Mouse (Mus musculus) thymus, postnatal 4 days (tissue): Measurements from ENCODE around the gene Rad50.

Experiments used
- DNase-seq: peaks from one replicate; pipeline ENCODE4 v3.0.0; 2021

The Rad50 gene

DNA sequence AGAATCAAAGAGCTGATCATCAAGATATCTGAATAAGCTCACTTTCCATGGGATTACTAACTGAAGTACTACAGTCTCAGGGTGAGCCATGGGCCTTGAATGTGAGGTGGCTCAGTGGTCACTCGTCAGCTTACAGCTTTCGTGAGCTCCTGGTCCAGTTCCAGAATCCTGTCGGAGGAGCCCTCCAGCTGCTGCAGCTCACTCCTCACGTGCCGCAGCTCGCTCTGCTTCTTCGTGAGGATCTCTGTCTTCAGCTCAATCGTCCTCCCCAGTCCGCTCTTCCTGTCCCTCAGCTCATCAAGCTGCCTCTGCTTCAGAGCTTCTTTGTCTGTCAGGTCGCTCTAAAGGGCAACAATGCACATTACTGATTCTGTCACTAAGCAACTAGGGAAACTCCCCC is 15.1 kb downstream of the Rad50 start:
- no peak for DNase-seq

DNA sequence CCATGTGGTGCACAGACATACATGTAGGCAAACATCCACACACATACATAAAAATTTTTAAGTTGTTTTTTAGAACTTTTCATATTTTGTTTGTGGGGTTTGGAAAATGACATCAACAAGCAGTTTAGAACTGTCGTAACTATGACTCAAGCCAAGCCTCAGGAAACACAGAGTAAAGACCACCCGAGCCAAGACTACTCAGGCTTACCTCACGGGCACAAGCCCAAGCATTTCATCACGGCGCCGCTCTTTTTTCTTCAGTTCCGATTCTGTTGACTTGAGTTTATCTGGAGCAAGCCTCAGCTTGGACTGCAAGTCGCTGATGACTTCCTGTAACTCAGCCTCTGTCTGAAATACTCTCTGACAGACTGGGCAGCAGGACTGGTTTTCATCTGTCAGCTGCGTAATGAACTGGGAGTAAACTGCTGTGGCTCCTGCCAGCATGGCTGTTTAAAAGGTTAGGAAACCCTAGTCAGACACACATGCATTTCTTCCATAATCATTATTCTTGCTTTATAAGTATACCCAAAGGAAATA is 24.1 kb downstream of the Rad50 start:
- DNase-seq: no peak

DNA sequence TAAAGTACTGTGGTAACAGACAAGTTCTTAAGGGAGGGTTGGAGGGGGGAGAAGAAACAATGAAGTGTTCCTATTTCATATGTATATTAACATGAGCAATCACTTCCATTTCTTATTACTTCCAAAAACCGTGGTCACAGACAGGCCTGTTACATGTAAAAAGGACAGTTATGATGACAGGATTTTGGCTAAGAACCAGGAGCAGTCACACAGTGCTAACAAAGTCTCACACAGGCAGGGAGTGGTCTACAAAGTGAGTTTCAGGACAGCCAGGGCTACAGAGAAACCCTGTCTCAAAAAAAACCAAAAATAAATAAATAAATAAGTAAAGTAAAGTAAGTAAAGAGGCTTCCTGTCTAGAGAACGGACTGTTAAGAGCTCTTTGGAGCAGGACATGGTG is 24.9 kb downstream of the Rad50 start:
- DNase-seq: no peak

DNA sequence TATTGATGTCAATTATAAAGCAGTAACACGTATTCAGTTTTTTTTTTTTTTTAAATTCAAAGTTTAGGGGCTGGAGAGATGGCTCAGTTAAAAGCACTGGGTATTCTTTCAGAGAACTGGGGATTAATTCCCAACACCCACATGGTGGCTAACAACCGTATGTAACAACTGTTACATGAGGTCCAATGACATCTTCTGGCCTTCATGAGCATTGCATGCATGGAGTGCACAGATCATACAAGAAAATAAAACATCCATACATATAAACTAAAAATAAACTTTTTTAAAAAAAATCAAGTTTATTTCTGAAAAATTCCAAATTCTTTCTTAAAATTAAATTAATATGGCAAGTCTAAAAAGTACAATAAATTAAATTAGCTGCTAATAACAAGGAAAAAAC is 25.4 kb downstream of the Rad50 start:
- DNase-seq: no peak

DNA sequence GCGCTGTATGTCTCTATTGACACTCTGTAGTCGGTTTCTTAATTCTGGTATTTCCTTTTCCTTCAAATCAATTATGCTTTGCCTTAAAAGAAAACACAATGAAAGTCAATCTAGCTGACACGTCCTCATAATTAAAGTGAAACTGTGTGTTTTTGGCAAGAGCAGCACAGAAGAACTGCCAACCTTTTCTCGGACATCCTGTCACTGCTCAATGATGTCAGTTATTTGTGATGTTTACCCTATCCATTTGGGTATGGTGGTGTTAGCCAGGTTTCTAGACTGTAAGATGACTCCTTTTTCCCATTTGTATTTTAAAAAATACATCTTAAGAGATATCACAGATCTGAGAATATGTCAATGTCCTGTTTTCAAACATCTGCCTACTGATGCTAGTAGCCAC is 27.0 kb downstream of the Rad50 start:
- no peak for DNase-seq

DNA sequence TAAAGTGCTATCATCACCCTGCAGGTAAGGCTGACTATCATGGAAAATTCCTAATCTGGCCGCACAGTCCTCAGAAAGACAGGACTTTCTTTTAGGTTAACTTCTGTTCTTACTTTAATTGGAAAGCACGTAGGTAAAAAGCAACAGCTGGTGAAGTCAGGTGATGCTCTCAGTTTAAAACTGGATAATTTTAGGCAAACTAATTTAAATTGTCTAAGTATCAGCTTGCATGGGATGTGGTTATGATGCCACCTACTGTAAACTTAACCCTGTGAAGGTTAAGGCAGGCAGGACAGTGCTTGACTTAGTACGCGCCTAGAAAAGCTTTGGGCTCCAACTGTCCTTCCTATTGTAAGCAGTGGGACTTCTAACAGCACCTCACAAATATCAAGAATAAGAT is 35.7 kb downstream of the Rad50 start:
- no peak for DNase-seq

DNA sequence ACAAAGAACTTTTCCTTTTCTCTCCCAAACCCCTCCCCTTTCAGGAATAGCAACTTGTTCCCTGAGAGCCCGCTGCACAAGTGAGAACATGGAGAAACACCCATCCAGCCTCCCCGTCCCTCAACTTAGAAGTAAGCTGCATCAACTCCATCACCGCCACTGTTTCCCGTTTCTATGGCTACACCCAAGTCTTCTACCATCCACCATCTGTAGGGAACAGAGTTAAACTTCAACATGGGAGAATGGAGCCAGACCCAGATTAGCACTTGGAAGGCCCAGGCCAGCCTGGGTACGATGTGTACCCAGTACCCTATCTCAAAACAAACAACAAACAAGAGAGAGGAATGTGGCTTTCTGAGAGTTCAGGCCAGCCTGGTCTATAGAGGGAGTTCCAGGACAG is 43.0 kb downstream of the Rad50 start:
- no peak for DNase-seq

DNA sequence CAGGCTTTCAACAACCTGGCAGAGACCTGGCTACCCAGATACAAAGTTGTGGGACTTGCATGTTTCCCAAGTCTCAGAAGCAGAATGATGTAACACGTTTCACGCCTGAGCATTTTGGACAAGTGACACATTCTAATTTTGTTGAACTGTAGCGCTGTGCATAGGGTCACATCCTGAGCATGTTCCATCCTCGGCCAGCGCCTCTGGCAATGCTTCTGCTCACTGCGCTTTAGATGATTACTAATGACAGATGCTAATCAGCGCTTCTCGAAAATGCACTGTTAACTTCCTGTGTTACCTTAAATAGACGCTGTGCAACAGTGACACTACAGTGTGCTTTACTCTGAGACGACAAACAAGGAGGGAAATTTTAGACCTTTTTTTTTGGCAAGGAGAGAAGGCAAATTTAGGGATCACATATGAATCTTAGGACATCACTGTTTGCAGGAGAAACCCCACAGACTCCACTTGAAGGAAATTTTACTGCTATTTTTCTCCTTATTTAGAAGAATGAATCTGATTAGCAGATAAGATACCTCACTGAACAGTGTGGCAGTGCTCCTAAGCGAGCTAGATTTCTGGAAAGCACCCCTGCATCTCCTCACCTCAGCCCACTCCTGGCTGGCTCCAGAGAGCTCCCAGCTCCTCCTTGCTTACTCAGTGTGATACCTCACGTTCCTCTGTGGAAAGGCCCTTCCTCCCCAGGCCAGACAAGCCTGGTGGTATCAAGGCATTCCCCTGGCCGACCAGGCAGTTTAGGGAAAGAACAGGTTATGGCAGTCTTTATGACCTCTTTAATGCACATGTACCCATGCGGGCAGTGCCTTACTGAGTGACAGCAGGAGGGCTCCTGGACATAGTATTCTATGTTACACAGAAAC is 44.1 kb downstream of the Rad50 start:
- no peak for DNase-seq

DNA sequence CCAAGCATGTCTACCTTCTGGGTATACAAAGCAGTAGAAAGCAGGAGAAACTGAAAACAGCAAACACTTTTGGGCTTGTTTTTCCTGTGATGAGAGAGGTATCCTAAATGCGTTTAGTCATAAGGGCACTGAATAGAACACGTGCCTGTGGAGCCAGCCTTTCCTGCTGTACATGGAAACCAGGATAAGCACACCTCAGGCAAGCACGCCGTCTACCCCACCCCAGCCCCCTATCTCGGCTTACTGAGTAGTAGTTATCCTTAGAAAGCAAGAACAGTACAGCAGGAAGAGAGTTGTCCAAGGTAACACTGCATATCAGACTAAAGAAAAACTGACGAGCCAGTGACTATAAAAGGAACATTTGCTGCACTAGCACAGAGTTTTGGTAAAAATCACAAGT is 49.3 kb downstream of the Rad50 start:
- no peak for DNase-seq

DNA sequence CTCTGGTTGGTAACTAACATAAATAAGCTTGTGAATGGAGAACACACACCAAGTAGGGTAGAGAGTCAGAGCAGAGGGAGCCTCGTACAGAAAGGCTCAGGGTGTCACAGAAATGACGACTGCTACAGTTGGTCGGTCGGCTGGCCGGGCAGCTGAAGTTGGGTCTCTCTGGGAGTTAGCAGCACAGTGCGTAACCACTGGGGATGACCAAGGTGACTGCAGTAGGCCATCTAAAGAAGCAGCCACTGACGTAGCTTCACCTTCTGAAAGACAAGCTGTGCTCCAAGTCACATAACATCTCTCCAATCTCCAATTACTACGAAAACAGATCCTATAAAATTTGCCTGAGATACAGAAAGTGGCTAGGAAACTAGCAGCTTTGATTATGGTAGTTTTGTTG is 49.7 kb downstream of the Rad50 start:
- DNase-seq: no peak

DNA sequence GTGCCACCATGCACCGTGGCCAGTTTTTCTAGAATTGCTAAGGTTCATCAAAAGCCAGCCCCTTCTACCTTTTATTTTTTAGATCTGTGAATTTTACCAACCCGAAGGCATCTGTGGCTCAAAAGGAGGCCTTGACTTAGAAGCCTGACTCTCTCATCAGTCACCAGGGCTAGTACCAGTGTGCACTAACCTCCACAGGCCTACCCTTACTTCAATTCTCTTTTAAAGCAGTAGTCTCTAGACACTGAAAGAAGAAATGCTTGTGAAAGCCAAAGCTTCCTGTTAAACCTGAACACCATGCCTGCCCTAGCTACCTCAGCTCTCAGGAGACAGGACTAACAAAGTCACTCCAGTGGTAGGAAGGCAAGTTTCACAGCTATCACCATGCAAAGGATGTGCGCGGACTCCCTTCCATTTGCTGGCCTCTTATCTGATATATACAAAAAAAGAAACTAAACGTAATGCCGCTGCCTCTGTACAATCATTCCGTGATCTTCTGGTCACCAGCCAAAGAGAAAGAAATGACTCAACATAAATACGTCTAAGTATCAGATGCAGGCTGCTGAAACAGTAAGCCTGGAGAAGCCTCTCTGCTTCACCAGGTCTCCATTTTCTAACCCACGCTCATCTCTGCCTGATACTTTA is 50.4 kb downstream of the Rad50 start:
- no peak for DNase-seq

DNA sequence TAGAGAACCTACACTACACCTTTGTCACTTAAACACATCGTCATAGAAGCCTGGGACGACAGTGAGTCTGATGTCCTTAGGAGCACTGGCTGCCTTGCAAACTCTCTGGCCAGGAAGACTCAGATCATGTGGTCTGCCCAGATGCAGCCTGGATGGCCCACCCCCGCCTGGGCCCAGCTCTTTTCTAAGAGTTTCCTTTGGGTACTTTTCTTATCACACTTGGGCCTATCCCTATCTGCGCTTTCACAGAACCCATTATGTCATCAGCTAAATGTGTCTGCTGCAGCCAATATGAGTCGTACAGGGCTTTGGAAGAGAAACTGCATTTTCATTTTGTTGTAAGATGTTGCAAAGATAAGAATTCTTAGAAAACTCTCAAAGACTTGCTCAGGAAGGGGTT is 52.1 kb downstream of the Rad50 start:
- no peak for DNase-seq

DNA sequence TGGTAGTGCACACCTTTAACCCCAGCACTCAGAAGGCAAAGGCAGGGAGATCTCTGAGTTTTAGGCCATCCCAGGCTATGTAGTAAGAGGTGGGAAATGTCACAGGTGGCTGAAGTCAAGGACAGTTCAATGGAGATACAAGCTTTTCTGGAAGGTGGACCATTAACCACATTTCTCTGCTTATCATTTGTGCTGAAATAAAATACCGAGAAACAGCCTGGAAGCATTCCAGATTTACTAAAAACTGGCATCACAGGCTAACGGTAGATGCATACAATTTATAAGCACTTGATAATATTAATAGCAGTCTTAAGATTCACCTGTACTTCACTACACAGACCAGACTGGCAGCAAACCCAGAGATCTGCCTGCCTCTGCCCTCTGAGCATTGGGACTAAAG is 54.7 kb downstream of the Rad50 start:
- no peak for DNase-seq

DNA sequence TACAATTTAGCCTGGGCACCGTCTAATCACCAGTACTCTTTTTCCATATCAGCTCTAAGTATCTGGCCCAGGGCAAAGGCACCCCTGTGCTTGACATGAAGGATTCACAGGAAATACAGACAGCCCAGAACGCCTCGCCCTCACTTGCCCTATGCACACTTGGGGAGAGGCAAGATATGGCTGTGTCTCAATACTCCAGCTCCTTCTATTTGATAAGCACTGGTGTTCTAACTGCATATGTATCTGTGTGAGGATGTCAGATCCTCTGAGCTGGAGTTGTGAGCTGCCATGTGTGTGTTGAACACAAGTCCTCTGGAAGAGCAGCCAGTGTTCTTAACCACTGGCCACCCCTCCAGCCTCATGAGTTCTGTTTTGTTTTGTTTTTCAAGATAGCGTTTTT is 55.7 kb downstream of the Rad50 start:
- no peak for DNase-seq

DNA sequence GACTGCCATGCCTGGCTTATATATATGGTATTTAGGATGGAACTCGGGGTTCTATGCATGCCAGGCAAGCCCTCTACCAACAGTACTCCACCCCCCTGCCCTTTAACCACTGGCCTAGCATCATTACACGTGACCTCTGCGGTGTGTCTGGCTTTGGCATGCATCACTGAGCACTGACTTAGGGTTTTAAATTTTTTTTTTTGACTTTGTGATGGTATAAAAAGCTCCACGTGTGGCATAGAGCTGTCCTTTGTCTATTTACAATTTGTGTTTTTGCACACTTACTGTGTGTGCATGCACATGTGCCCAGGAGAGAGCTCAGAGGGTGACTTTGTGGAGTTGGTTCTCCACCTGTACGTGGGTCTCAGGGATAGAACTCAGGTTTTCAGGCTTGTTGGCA is 63.1 kb downstream of the Rad50 start:
- DNase-seq: no peak

DNA sequence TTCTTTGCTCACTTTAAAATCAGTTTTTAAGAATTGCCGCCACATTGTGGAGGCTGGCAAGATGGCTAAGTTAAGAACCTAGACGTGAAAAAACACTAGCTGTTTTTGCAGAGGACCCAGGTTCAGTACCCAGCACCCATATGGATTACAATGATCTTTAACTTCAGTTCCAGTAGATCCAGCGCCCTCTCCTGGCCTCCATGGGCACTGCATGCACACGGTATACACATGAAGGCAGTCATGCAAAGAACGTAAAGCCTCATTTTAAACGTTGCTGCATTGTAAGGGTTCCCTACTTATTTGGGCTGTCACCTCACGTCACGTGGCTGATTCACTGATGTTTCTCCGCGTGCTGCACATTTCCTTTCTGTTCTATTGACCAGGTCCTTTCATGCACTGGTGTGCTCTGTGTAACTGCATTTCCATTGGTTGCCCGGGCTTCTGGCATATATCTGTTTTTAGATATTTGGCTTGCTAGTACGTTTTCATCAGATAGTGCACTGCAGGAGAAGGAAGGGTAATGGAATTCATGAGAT is 64.3 kb downstream of the Rad50 start:
- peak; percentile 43 for DNase-seq

DNA sequence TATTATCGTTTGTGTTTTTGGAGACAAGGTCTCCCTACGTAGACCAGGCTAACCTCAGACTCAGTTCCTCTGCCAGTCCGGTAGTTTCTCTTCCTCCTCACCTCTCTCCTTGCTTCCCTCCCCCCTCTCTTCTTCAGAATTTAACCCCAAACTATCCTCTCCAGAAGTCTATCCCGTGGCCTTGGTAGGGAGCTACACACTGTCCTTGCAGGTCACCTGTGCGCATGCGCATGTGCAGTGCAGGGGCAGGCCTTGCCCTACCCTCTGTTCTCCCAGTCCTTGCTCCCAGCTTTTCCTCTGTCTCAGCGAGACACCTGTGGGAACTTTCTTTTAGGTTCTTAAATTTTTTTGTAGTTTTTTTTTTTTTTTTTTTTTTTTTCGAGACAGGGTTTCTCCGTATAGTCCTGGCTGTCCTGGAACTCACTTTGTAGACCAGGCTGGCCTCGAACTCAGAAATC is 69.3 kb downstream of the Rad50 start:
- no peak for DNase-seq

DNA sequence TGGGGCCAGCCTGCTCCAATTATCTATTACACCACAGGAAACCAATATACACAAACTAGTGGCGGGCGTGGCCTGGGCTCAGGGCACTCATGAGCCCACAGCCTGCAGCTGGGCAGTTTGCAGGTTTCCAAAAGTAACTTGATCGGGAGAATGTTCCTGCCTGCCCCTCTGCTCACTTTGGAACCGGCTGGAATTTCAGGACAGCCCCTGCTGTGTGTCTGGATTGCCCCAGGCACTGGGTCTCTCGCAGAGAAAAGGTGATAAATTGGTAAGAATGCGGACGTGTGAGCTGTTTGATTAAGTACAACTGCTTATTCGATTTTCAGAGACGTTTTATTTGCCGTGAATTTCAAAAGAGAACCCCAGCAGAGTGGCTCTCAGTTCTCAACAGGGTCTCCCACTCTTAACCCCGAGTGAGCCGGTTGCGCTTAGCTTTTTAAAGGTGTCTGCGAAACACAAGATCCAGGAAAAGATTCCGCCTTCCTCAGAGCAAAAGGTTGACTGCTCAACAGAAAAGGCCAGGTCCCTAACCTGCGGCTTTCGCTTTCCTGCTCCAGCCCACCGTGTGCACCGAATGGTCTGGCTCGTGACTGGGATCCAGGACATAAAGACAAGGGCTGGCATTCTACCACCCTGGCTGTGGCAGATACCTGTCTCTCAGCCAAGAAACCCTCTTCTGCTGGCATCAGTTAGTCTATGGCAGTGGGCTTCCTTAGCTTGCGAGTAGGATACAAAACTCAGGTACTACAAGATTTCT is 69.9 kb downstream of the Rad50 start:
- DNase-seq: no peak

DNA sequence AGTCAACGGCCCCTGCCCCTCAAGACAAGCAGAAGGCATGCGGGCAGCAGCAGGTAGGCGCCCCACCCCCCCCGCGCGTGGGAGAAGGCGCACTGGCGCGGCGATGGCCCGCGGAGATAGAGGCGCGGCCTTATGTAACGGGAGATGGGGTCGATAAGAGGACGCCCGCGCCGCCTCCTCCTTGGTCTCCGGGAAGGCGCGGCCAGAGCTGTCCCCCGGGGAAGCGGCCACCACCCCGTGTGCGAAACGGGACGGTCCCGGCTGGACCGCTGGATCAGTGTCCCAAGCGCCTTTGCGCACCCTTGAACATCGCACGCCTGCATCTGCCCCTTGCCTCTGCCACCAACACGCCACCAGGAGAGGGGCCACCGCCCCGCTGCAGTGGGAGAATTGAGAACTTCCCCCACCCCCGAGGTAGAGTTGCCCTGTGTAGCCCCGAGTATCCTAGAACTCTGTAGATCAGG is 70.9 kb downstream of the Rad50 start:
- DNase-seq: peak; percentile 53

DNA sequence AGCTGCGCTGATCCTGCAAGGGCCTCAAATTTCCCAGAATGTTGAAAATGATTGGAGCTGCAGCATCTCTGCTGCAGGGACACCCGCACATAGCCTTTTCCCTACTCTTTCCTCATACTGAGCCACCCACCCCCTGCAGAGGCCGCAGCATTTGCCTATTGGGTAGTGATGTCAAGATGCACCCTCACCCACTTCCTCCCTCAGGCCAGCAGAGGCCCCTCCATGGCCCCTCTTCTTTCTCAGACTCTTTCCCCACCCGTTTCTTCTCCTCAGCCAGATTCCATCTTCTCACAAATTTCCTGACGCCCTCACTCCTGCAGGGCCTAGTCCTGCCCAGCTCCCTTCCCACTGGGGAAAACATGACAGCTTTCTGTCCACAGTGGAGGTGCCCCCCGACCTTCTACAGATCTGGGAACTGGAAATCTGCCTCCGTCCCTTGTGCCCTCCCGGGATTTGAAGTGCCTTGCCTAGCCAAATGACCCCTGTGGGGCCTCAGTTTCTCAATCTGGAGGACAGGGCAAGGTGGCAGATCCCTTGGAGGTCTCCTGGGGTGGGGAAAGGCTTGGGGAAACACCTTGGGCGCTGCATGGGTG is 71.4 kb downstream of the Rad50 start:
- no peak for DNase-seq

DNA sequence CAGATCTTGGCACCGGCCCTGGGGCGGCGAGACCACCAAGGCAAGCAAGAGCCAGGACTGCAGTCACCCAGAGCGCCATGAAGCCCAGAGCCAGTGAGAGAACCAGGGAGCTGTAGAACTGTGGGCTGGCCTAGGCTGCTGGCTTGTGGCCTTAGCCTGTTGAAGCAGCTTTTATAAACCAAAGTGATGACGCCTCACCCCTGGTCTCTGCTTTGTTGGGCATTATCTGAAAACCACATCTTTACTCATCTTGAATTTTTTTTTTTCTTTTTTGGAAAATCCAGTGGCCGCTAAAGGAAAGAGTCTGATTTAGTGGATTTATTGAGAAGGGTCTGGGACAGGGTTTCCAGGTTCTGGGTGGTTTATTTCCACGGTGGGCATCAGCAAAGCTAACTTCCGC is 72.6 kb downstream of the Rad50 start, which contains the start of gene Il13:
Gene Il13 (minus strand): TSS at position 147 of the 400 bp plus-strand sequence.
- DNase-seq: no peak

DNA sequence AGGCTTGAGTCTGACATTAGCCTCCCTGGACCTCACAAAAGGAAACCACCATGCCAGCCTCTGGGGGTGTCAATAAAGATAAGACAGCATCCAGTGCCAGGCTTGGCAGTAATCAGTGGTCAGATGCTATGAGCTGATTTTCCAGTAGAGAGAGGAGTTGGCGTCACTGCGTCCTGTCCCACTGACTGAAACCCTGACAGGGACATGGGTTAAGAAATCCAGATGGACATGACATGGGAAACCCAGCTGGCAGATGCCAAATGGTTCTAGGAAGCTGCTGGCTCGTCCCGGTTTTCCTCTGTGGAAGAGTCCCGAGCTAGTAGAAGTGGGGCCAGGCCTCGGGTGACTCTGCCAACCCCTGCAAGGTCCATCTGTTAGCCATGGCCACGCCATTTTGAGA is 73.5 kb downstream of the Rad50 start:
- DNase-seq: no peak
